Mouse (Mus musculus): Measurements from ENCODE around the gene Pigv.

DNA sequence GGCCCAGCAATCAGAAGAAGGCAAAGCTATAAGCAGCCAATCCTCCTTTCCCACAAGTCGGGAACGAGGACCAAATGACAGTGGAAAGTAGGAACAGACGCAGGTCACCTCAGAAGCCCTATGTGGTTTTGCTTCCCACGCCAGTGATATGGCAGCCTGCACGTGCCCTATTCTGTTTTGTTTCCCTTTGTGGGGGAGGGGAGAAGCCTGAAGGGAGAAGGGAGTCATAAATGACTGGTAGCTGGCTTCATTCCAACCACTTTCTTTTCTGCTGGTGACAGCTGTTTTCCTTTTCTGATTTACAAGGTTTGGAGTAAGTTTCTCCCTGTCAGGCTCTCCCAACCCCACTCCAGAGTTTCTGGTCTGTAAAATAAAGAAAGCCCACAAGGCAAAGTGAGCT is 17.8 kb upstream of the Pigv start:
- TF ChIP-seq POLR2A (IDR thresholded peaks at IDR 0.05; ENCODE audit: low read depth, low read length) = no peak
- TF ChIP-seq CTCF (conservative IDR thresholded peaks at IDR 0.05; ENCODE audit: insufficient read depth, insufficient read length, low read depth, low read length) = no peak

All from kidney, adult 2 months (tissue).